Mouse (Mus musculus): ENCODE results near the gene Trappc4.
"Not testable (repeated sequence)": the region's sequence is repeated elsewhere in the genome, so short reads cannot be mapped to it uniquely, and the experiment has no call there.

Trappc4 gene

DNA sequence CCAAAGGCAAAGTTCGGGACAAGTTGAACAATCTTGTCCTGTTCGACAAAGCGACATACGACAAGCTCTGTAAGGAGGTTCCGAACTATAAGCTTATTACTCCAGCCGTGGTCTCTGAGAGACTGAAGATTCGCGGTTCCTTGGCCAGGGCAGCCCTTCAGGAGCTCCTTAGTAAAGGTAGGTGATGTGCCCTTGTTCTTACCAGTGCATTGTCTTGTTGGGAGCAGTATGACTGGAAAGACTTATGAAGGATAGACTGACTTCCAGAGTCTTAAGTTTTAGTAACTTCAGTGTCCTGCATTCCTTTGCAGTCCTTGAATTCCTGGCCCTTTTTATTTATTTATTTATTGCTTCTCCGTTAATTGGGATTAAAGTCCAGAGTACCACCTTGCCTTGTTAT is 1.3 kb upstream of the Trappc4 start:
- not testable (repeated sequence) for DNase-seq (ENCODE audit: low read depth, low spot score)

- DNase-seq (ENCODE audit: low read depth, low spot score), result no peak
Observed at GRCm38 (mm10) chr9:44407752-44408097, 325 bp upstream of the Trappc4 start.

- no peak for DNase-seq (ENCODE audit: low read depth, low spot score)
Observed at GRCm38 (mm10) chr9:44405011-44405410, 2.4 kb downstream of the Trappc4 start.

DNA sequence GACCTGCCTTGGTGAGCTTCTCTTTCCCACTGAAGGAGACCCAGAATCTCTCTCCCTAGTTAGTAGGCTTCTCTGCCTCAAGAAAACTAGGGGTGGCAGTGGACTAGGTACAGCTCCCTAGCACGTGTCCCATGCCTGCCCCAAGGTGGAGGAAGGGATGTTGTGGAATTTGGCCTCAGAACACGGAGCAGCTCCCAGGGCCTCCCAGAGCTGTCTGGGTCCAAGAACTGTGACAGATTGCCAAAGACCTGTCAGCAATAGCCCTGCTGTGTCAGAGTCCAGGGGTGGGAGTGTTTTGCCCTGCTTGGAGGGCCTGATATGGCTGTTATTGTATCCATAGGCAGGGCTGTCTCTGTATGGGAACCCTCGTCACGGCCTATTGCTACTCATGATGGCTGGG is 6.3 kb downstream of the Trappc4 start:
- no peak for DNase-seq (ENCODE audit: low read depth, low spot score)

- no peak for DNase-seq (ENCODE audit: low read depth, low spot score)
Observed at GRCm38 (mm10) chr9:44399795-44400114, 7.6 kb downstream of the Trappc4 start.

- no peak for DNase-seq (ENCODE audit: low read depth, low spot score)
Observed at GRCm38 (mm10) chr9:44399114-44399794, 8.1 kb downstream of the Trappc4 start.

DNA sequence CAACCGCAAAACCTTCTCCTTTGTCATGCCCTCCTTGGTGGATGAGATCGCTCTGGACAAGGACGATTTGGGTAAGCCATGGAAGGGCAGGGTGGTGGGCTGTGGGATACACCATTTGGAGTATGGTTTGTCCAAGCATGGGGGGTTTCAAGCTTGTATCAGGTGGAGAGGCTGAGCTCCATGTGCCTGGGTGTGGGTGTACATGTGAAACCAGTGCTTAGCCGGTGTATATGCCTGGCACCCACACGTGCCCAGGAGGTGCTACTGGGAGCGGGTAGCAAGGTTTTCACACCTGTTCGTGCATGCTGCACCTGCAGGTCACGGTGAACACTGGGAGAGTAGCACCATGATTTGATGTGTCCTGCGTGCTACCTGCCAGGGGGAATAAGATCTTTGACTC is 8.8 kb downstream of the Trappc4 start:
- no peak for DNase-seq (ENCODE audit: low read depth, low spot score)

DNA sequence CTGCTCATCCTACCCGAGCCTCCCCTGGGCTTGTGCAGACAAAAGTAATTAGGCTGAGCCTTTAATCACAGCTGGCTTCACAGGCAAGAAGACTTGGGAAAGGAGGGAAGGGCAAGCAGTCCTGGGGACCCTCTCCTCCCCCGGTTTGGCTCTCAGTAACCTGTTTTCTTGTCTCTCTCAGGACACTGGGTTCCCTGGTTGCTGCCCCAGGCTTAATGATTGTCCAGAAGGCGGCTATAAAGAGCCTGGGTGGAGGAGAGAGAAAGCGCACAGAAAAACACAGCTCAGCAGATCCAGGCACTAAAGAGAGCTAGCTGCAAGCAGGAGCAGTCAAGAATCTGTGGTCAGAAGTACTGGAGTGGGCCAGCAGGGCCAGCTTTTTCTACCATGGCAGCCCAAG is 9.3 kb downstream of the Trappc4 start:
- no peak for DNase-seq (ENCODE audit: low read depth, low spot score)

DNA sequence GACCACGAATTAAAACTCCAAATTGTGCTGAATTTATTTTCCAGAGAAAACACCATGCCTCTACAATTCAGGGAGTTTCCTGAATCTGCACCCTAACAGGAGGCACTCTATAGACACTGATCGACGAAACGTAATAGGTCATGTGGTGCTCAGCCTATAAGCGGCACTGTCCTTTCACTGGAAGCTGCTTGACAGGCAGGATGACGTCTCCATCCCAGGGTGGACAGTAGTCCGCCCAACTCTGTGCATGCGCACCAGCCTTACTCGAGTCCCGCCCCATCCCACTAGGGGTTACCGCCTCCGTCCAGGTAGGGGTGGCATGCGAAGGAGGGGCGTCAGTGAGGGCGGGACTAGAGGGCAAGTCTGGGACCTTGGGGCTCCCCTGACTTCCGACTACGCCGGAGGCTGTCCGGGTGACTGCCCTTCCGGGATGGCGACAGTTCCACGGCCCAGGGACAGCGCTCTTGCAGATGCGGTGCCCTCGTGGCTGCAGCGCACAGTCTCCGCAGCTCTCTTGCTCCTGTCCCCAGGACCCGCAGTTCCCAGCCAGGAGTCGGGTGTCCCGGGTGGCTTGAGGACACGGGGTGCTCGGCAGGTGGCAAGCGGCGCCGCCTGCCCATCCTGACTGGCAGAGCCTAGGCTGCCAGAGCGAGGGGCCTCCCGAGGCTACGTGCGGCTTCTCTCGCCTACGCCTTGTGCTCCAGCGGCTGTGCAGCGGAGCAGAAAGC is 10.6 kb downstream of the Trappc4 start, which contains the start of gene Slc37a4:
Slc37a4 (plus strand) TSS at position 169 of the 728 bp plus-strand sequence.
- DNase-seq (ENCODE audit: low read depth, low spot score), result peak; percentile 91

DNA sequence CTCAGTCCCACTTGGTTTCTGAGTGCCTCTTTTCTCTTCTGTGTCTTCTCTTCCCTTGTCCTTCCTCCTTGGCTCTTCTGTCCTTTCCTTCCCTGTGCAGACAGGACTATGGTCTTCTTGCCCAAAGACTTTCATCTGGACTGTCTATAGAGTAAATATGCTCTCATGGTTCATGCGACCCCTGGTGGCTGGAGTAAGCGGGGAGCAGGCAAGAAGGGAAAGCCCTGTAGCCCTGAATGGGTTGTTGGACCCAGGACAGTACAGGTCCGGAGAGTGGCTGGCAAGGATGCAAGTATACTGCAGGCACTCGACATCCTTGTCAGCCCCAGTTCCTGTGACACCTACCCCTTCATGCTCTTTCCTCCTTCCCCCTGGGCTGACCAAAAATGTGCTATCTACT is 15.9 kb downstream of the Trappc4 start:
- peak; percentile 79 for DNase-seq (ENCODE audit: low read depth, low spot score)

DNA sequence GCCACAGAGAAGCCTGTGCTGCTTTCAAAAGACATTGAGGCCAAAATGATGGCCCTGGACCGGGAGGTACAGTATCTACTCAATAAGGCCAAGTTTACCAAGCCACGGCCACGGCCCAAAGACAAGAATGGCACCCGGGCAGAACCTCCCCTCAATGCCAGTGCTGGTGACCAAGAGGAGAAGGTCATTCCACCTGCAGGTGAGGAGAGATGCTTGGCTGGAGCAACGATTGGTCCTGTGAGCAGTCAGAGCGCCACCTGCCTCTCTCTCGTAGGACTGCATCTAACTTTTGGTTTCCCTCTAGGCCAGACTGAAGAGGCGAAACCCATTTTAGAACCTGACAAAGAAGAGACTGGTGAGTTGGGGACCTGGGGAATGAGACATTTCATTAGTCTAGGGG is 18.1 kb downstream of the Trappc4 start:
- peak; percentile 81 for DNase-seq (ENCODE audit: low read depth, low spot score)

GRCm38 (mm10) chr9:44387221-44387620 is 20.2 kb downstream of the Trappc4 start:
- no peak for DNase-seq (ENCODE audit: low read depth, low spot score)

GRCm38 (mm10) chr9:44384596-44384995 is 22.8 kb downstream of the Trappc4 start:
- no peak for DNase-seq (ENCODE audit: low read depth, low spot score)

DNA sequence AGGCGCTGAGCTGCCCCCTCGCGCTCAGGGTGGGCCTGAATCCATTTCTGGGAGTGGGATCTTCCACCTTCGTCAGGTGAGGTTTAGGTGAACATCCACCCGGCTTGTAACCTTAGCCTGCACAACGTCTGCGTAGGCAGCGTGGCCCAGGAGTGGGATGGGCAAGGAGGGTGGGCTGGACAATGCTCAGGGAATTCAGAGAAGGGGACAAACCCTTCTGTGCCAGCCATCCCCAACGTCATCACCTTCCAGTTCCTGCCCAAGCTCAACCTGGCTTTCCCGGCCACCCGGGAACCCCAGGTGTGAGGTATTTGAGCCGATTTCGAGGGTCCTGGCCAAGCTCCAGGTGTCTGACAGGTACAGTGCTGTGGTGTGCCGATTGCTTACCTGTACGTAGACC is 27.5 kb downstream of the Trappc4 start:
- DNase-seq (ENCODE audit: low read depth, low spot score), result no peak

DNA sequence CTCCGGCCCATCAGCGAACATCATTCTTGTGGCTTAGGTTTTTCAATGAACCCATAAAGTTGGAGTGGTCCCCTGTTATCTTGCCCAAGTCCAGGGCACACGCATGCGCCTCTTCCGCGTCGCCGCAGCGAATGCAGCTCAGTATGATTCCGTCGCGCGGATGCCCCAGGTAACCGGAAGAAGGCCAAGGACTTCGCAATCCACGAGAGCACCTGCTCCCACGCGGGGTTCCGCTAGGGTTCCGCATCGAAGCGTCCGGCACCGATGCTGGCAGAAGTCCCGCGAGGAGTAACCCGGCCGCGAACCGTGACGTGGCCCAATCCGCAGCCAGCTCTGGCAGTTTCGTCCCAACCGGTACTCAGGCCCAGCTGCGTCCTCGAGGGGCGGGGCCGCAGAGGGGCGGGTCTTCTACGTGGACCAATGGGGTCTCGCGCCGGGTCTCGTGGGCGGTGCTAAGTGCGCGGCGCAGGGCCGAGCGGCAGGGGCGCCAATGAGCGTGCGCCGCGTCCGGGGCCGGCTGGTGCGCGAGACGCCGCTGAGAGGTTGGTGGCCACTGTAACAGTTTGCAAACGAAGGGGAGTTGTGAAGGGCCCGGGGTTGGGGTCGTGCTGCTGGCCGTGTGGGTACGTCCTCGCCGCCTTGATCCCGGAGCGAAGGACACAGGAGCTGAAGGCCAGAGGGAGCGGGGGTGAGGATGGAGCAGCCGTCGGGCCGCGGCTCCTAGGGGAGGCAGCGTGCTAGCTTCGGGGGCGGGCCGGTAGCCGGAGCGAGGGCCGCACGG is 28.2 kb downstream of the Trappc4 start, which contains the start of gene Hyou1:
Hyou1 (plus strand) TSS at position 437 of the 781 bp plus-strand sequence.
- peak; percentile 99 for DNase-seq (ENCODE audit: low read depth, low spot score)

DNA sequence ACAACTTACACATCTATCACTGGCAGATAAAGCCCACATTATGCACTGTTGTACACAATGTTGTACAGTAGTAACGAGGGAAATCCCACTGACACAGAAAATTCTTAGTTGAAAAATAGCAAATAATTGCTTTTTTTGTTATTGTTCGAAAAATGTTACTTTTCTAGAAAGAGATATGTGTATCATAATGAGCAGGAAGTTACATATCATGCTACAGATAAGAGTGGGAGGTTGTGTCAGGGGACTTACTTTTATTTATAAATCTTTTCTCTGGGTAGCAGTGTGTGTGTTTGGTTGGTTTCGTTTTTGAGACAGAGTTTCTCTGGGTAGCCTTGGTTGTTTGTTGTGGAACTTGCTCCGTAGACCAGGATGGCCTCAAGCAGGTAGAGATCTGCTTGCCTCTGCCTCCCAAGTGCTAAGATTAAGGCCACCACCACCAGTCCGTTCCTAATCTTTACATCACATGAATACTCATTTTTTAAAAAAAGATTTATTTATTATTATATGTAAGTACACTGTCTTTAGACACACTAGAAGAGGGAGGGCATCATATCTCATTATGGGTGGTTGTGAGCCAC is 29.2 kb downstream of the Trappc4 start:
- DNase-seq (ENCODE audit: low read depth, low spot score), result no peak

DNA sequence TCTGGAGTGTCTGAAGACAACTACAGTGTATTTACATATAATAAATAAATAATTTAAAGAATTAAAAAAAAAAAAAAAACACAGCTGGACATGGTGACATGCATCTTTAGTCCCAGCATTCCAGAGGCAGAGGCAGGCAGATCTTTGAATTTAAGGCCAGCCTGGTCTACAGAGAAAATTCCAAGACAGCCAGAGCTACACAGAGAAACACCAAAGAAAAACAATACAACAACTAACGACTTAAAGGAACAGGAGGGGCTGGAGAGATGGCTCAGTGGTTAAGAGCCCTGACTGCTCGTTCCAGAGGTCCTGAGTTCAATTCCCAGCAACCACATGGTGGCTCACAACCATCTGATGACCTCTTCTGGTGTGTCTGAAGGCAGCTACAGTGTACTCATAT is 30.1 kb downstream of the Trappc4 start:
- DNase-seq (ENCODE audit: low read depth, low spot score), result not testable (repeated sequence)

GRCm38 (mm10) chr9:44376141-44376540 is 31.3 kb downstream of the Trappc4 start:
- no peak for DNase-seq (ENCODE audit: low read depth, low spot score)

- DNase-seq (ENCODE audit: low read depth, low spot score), result no peak
Observed at GRCm38 (mm10) chr9:44373386-44373785, 34.0 kb downstream of the Trappc4 start.

- peak; percentile 83 for DNase-seq (ENCODE audit: low read depth, low spot score)
Observed at GRCm38 (mm10) chr9:44364480-44364879, 42.9 kb downstream of the Trappc4 start.

GRCm38 (mm10) chr9:44361931-44362330 is 45.5 kb downstream of the Trappc4 start:
- not testable (repeated sequence) for DNase-seq (ENCODE audit: low read depth, low spot score)

Data from ZHBTc4 (cell line).